Mouse (Mus musculus): Measurements from ENCODE around the gene Cbx8.

DNA sequence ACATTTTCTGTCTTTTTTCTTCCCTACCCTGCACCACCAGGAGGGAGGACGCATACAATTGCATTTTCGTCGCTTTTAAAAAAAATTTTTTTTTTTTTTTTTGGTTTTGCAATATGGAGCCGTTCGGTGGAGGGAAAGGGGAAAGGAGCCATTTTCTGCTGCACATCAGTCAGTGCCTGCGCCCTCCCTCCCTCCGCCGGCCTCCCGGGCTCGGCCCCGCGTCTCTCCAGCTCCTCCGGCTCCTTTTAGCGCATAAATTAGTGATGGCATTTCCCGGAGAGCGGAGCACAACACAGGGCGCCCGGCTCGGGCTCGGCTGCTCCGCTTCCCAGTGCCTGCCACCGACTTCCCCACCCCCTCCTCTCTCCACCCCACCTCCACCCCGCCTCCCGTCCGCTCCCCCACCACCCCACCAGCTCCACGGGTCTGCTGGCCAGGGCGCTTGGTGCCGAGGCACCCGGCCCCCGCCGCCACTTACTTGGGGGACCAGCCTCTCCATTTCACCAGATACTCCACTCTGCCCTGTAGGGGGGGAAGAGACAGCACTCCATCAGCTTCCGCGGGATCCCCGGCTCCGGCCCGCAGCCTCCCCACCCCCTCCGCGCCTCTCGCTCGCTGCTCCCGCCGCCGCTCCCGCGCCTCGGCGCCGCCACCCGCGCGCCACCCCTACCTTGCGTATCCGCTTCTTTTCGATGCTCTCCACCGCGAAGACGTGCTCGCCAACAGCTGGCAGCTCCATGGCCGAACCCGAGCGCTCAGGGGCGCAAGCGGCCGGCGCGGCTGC, 44.7 kb upstream of the Cbx8 start:
- TF ChIP-seq CTCF (IDR thresholded peaks at IDR 0.05; ENCODE audit: borderline replicate concordance, insufficient read depth, low read length) (no peak), POLR2A (IDR thresholded peaks at IDR 0.05; ENCODE audit: low read depth, low read length) (no peak)
